Mouse (Mus musculus) gonadal fat pad, adult 2 months (tissue): Measurements from ENCODE around the gene Abcc6. TPM values are rescaled to one million over a fixed set of nuclear protein-coding genes. Genes with fewer than 3 reads are reported as not detected.
A peak's percentile ranks its signal among the peaks of the same experiment; 100 is the strongest.
"Not testable (repeated sequence)": the region's sequence is repeated elsewhere in the genome, so short reads cannot be mapped to it uniquely, and the experiment has no call there.

Experiments used
- DNase-seq: peaks from one replicate; pipeline ENCODE4 v3.0.0-alpha.2; 2012; ENCODE audit warnings: low read depth
- polyA plus RNA-seq: library from polyadenylated mRNA; depleted of rRNA; stranded (reverse); fragments of >200 nt; gene quantifications from 2 replicates; pipeline ENCODE4 v1.2.3, GENCODE M21; 2012

Gene Abcc6
- polyA plus RNA-seq, 1 experiment, result 0.14 TPM

DNA sequence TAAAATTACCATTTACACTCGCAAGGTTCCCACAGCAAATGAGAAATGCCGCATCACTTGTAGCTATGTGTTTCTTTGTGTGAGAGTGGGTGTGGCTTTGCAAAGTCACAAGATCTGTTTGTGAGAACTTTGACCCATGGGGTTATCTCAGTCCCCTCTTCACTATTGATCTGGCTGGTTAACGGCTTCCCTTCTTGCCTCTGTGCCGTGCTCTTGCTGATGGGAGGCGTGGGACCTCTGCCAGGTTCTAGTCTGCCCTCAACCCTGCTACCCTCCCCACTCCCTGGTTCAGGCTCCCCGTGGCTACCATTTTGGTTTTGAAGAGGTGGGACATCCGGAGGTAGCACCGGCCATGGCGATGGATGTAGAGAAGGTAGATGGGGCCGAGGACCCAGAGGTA lies 1.4 kb downstream of the Abcc6 start:
- DNase-seq, result no peak

DNA sequence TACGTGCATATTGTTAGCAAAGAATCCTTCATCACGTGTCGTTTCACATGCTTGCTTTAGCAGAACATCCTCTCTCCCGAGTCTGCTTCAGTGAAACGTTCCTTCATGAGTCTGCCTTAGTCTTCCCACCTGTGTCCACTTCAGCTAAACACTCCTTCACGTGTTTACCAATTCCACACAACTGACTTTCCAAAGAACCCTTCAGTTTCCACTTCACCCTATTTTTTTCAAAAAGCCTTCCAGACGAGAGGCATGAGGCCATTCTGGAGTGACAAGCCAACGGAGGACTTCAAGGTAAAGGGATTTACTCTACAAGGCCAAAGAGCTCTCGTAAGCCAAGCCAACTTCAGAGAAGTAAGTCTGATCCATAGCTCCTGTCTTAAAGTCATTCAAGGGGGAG lies 4.7 kb downstream of the Abcc6 start:
- no peak for DNase-seq

DNA sequence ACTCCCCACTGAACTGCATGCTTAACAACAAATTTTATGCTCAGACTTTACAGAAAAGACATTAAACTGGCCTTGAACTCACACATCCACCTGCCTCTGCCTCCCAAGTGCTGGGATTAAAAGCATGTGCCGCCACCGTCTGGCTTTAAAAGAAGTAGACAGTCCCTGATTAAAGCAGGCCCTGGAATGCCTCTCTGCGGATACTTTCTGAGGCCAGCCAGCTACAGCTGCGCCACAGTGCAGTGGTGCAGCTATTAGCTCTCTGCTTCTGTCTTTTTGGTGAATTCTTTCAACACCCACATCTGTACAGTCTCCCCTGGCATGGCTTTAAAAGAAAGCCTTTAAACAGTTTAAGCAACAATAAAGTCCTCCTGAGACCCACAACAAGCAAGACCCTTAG lies 8.2 kb downstream of the Abcc6 start:
- DNase-seq, result no peak

DNA sequence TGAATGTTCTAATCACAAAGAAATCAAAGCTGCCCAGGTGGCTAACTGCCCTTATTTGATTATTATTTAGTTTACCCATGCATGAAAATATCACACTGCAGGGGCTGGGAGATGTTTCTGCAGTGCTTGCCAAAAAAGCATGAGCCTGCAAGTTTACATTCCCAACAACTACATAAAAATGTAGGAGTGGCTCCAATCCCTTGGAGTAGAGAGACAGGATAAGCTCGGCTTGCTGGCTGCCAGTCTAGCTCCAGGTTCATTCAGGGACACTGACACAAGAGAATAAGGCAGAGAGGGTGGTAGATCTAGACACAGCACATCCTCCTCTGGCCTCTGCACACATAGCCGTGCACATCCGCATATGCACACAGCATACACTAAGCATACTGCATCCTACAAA lies 10.5 kb downstream of the Abcc6 start:
- DNase-seq, result no peak

DNA sequence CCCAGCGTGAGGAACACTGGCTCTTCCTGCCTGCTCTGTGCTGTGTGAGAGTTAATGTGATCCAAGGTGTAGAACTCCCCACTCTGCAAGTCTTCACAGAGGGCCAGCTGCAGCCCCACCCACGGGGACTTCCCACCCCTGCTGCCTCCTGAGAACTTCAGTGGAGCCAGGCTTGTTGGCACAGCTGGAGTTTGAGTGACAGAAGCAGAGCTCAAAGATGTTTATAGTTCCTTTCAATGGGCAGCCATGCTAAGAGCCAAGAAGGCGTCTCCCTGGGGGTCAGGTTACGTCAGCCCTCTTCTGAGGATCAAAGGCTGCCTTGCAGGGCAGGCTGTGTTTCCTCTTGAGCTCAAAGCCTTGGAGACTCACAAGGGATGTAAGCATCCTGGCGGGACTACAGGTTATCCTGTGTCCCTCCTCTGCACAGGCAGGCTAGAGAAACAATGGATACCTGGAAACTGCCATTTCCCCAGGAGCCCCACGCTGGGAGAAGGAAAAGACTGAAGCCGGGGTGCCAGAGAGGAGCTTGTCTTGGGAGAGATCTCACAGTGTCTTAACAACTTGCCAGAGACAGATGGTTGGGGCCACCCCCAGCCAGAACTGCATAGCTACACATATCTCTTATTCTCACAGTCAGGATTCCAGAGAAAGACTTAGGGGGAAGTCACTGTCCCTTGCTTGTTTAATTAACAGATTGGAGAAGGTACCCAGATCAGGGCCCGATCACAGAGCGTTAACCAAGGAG lies 16.7 kb downstream of the Abcc6 start:
- DNase-seq, result no peak

DNA sequence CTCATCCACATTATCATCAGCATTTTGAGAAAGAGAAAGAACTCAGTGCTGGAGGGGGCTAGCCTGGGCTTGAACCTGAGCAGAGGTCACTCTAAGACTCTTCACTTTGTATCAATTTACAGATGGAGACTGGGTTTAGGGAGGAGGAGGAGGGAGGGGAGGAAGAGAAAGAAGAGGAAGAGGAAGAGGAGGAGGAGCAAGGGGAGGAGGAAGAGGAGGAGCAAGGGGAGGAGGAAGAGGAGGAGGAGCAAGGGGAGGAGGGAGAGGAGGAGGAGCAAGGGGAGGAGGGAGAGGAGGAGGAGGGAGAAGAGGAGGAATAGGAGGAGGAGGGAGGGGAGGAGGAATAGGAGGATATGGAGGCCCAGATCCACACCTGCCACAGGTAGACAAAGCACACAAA lies 18.0 kb downstream of the Abcc6 start:
- DNase-seq, result no peak

- DNase-seq, result no peak
These were observed 20.5 kb downstream of the Abcc6 start for GRCm38 (mm10) chr7:46009578-46009977.

DNA sequence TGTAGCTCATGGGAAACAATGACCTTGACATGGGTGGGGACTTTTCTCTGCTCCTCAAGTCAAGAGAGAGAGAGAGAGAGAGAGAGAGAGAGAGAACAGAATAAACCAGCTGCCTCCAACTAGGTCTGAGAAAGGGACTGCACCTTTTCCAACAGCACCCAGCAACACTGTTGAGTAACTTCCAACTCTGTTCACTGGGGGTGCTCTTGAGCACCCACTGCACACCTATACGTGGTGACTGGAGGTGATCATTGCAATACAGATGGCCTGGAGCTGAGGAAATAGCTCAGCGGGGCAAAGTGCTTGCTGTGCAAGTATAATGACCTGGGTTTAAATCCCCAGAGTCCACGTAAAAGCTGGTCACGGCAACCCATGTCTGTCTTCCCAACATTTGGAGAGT lies 27.4 kb downstream of the Abcc6 start:
- DNase-seq, result no peak

DNA sequence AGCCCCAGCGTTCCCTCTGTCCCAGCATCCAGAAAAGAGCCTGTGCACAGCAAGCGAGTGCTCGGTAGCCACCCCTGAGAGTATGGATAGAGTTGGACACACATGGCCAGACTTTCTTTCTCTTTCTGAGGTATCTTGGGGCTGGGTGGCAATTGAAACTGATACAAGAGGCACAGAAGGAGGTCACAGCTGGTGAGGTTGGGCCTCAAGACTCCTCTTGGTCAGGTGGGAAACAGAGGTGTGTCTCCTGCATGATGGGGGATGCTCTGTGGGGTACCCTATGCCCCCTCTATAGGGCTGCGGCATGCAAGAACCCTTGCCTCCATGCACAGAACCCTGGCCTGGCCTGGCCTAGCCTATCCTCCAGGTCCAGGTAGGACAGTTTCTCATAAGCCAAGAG lies 29.5 kb downstream of the Abcc6 start:
- DNase-seq, result no peak

- no peak for DNase-seq
These were observed 37.6 kb downstream of the Abcc6 start for GRCm38 (mm10) chr7:45992470-45992869.

GRCm38 (mm10) chr7:45988344-45988743 lies 41.8 kb downstream of the Abcc6 start:
- no peak for DNase-seq

GRCm38 (mm10) chr7:45986893-45987292 lies 43.2 kb downstream of the Abcc6 start:
- no peak for DNase-seq

DNA sequence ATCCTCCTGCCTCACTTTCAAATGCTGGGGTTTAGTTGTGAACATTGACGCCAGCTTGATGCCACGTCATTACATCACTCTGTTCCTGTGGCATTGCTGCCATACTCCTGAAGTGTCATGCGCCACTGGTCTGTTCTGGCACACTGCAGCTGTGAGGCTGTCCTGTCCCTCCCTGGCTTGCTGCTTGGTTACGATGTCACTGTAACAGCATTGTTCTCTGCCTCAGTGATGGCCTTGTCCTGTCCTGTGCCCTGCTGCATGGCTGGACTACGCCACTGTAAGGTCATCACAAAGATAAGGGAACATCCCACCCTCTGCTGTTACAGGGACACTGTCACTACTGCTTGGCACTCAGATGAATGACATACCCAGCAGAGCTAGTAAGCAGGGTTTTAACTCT lies 48.5 kb downstream of the Abcc6 start:
- DNase-seq, result no peak

- no peak for DNase-seq
These were observed 55.6 kb downstream of the Abcc6 start for GRCm38 (mm10) chr7:45974512-45974911.

DNA sequence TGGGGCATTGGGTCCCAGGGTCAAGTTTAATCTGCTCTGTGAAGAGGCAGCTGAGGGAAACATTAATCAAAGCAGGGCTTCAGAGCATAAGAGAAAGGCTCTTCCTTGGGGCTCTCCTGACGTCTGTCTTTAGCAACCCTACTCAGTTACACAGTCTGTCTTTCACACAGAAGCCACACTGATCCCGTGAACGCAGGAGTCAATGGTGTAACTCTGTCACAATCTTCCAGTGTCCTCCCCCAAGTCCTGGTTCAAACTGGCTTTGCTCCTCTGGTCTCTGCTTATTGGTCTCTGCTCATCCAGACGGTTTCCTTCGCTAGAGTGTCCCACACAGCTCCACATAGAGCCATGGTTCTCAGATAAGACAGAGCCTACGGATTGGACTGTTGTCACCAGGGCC lies 56.0 kb downstream of the Abcc6 start:
- no peak for DNase-seq

GRCm38 (mm10) chr7:45973271-45973687 lies 56.8 kb downstream of the Abcc6 start:
- DNase-seq, result no peak

DNA sequence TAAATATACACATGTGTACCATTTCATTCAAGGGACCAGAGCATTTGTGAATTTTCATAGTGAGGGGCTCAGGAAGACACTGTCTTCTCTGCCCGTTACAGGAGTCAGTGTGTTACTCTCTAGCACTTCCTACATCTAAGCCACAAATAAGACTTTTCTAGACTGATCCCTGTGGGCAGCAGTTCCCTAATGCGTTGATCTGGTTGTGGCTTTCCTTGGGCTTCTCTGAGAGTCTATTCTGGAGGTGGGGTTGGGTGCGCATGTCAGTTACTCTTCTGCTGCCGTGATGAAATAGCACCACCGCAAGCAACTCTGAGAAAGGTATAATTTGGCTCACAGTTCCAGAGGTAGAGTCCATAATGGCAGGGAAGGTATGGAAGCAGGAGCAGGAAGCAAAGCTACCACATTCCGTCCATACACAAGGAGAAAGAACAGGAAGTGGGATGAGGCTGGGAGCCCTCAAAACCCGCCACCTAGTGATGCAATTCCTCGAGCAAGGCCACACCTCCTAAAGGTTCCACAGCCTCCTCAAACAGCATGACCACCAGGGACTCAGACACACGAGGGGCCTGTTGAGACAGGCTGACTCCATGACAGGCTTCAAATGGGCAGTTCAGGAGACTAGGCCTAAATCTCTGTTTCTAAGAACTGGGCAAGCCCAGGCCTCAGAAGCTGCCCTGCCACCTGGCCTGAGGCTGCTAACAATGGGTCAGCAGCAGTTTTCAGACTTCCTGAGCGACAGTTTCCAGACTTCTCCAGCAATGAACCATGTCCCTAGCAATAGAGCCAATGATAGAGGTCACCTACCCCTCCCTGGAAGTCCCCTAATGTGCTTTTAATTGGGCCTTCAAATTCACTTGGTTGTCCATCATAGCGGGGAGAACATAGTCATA lies 58.0 kb downstream of the Abcc6 start:
- DNase-seq, result no peak

DNA sequence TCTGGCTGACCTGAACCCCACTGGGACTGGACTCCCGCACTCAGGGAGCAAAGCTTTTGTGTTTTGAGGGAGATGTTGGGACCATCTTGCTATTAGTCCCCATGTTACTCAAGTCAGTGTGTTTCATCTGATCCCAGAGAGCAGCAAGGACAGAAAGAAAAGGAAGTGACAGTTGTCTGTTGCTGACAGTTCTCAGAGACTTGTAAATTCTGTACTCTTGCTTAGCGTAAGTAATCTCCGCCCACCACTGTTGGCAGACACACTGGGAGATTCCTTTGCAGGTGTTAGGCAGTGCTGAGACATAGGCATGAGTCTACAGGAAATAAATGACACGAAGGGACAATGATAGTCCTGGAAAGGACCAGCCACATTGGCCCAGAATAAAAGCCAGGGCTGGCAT lies 73.5 kb downstream of the Abcc6 start:
- peak; percentile 41 for DNase-seq

DNA sequence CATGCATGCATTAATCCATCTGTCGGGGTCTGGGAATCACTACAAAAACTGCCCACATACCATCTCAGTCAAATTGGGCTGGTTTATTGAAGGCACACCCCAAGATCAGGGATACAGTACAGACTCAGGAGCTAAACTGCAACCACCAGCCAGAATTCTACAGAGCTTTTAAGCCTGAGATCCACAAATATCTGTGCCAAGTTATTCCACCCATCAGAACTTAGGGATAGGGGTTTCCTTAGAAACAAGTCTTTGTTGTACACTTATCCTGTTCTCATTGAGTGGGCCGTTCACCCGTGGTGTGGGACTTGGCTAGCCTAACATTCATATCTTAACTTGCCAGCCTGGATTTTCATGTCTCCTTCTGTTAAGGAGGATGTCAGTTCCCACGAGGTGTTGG lies 81.0 kb downstream of the Abcc6 start:
- no peak for DNase-seq

- not testable (repeated sequence) for DNase-seq
These were observed 86.8 kb downstream of the Abcc6 start for GRCm38 (mm10) chr7:45943280-45943679.

GRCm38 (mm10) chr7:45941986-45942385 lies 88.1 kb downstream of the Abcc6 start:
- DNase-seq, result no peak

DNA sequence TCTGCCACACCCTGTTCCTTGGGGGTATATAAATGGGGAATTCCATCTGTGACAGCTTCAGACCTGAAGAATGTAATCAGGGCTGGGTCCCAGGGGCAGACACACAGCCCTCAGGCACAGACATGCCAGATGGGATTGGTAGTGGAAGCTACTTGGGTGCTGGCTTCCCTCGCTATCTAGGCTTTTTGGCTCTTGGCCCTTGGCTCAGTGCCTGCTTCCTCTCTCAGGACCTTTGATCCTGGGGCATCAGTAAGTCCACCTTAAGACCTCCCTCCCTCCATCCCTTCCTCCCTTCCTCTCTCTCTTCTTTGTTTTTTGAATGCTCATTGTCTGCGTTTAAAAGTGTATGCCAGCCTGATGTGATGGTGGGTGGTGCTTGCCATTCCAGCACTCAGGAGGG lies 90.3 kb downstream of the Abcc6 start:
- no peak for DNase-seq

GRCm38 (mm10) chr7:45935114-45935513 lies 95.0 kb downstream of the Abcc6 start:
- no peak for DNase-seq
